Mouse (Mus musculus) cerebellum, adult 9-10 months (tissue): ENCODE results near the gene Bbs2.

ENCODE experiments used
- DNase-seq: peaks from one replicate; pipeline ENCODE4 v3.0.0; 2022

The Bbs2 gene

DNA sequence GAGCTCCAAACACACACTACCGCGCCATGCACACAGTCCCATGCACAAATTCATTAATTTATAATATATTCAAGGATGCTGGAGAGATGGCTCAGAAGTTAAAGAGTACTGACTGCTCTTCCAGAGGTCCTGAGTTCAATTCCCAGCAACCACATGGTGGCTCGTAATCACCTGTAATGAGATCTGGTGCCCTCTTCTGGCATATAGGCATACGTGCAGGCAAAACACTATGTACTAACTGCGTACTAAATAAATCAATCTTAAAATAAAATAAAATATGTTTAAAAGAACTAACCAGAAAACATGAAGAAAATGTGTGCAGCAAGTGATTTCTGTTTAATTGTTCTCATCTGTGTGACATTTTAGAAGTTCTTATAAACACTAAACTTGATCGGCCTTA, 4.4 kb downstream of the Bbs2 start:
- DNase-seq = no peak

DNA sequence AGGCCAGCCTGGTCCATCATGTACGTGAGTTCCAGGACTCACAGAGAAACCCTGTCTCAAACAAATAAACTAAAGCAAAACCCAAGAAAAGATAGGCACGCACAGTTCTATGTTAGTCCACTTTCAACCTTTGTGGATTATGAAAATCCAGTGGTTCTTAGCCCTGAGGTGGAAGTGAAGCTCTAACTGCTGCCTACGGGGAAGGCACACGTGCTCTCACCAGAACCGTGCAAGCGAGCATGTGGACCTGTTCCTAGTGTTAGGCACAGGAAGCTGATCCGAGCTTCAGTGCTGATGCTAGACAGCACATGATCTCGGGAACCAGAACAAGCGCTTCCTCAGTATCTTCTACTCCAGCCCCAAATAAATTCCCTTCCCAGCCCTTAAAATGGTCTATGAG, 5.9 kb downstream of the Bbs2 start:
- no peak for DNase-seq

DNA sequence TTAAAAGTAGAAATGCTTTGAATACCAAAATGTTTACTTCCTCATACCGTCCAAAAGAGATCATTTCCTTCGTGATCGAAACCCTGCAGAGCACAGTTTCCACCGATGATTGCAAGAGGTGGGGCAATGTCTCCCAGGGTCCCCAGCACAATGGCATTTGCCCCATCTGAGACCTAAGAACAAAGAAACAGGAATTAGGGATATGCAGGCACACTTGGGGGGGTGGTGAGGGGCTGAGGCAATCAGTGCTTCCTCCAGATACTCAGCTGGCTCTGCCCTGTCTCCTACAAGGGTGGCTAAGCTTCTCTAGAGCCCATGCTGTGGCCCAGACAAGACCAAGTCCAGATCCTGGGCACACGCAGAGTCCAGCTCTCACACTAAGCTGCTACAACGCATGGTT, 9.0 kb downstream of the Bbs2 start:
- DNase-seq = no peak

DNA sequence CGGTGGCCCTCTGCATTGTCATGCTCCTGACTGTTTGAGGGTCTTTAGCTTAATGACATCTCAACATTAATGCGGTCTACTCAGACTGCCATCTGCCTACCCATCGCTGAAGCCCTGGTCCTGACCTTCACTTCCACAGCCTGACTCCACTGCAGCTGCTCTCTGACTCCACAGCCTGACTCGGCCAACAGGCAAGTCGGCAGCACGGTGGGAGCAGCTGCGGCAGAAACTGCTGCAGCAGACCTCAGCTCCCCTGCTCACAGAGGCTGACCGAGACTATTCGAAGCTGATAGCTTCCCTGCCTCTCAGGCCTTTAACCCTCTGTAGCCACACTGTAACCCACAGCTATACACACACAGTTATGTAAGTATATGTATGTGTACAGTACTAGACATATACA, 10.8 kb downstream of the Bbs2 start:
- no peak for DNase-seq

DNA sequence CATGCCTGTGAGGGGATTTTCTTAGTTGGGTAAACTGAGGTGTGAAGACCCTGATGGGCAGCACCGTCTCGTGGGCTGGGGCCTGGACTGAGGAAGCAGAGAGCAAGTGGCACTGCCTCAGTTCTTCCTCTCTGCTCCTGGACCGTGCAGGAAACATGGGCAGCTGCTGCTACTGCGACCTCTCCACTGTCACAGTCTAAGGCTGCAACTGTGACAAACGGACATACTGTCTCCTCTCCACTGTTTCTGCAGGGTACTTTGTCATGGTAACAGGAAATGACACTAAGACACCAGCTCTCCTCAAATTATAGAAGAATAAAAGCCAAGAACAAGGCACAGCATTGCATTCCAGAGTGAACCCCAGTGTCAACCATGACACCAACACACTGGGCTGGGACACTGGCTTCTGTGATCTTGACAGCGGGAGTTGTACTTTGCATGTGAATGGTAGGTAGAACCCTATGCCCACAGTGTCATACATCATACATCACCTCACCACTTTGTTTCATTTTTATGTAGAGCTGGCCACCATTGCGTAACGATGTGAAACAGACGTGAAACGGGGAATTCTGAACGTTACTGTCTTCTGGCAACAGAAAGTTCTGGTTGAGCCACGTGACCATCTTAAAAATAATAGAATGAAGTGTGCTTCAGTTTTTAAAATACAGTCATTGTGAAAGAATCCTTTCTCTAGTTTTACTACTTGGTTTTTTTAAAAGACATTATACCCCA, 22.1 kb downstream of the Bbs2 start:
- no peak for DNase-seq

DNA sequence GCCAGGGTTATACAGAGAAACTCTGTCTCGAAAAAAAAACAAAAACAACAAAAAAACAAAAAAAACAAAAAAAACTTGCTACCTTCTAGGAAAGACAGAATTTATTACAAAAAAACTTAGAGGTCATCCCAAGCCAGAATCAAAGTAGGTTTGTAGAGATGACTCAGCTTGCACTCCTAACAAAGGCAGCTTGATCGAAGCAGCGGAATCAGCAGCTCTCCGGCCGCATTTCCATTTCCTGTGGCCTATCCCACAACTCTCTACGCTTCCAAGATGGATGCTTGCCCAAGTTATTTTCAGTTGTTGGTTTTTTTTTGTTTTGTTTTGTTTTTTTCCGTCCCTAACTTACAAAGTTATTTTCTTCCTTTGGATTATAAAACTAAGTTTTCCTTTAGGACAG, 29.9 kb downstream of the Bbs2 start:
- no peak for DNase-seq

DNA sequence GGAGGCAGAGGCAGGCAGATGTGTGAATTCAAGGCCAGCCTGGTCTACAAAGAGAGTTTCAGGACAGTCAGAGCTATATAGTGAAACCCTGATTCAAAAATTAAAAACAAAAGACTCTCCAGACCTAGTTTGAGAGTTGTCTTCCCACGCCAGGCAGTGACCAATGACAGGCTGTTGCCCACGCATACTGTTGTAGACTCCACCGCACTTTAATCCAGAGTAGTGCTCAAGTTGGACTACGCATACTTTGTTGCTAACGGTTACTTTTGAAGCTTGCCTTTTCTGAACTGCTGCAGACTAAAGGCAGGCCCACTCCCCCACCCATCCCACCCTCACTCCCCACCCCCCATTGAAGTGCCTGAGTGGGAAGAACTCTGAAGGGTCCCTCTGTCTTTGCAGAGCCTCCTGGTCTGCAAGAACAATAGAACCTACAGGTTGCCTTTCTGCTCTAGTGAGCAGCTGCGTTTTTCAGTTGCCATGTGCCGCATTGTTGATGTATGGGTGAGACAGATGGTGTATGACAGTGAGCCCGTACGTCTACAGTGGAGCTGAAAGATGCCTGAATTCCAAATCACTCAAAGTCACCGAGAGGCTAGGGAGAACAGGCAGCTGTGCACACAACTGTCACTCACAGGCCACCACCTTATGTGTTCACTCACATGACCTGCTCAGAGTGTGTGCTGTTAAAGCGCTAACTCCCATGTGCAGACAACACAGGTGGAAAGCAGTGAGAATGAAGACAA, 32.4 kb downstream of the Bbs2 start:
- DNase-seq = no peak

DNA sequence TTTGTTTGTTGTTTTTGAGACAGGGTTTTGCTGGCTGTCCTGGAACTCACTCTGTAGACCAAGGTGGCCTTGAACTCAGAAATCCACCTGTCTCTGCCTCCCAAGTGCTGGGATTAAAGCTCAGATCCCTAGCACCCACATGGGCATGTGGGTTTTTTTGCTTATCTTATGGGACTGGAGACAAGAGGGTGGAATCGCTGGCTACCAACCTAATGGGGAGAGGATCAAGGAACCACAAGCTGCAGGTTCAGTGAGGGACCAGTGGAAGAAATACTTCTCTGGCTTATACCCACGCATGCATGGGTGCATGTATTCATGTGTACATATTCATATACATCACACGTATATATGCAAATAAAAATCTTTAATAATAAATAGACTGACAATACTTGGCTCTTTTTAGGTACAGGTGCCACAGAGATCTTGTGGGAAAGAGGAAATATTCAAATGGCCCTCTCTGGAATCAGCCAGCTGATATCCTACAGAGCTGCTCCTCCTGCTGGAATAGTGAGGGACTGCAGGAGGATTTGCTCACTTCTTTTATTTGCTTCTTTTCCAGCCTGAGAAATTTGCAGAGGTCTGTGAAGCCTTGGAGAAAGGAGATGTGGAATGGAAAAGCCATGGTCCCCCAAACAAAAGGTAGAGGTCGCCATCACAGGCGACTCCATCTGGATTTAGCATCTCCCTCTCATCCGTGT, 41.4 kb downstream of the Bbs2 start:
- DNase-seq = peak; percentile 66

DNA sequence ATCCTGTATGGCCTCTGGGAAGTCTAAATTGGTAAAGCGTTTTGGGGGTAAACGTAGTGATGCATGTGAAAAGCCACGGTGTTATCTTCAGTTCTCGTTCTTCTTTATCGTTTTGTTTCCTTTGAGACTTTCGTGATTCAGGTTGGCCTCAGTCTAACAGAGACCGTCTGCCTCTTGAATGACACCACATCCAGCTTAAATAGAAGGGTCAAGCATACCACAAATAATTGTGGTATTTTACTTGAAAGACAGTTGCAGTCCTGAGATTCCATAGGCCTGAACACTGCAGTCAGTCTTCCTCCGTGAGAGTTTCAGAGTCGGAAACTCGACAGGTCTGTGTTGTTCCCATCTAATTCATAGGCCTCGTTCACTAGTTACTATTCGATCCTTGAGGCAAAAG, 46.0 kb downstream of the Bbs2 start:
- no peak for DNase-seq

DNA sequence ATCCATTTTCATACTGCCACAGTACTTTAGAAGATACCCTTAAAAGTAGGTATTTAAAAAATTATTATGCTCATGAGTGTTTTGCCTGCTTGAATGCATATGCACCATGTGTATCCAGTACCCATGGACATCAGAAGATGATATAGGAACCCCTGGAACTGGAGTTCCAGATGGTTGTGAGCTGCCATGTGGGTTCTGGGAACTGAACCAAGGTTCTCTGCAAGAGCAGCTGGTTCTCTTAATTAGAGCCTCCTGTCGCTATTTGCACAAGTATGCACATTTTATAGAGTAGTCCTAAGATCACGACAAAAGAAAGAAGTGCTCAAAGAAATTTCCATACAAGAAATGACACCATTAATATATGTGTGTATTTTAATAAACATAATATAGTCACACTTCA, 50.9 kb downstream of the Bbs2 start:
- DNase-seq = peak; percentile 32

DNA sequence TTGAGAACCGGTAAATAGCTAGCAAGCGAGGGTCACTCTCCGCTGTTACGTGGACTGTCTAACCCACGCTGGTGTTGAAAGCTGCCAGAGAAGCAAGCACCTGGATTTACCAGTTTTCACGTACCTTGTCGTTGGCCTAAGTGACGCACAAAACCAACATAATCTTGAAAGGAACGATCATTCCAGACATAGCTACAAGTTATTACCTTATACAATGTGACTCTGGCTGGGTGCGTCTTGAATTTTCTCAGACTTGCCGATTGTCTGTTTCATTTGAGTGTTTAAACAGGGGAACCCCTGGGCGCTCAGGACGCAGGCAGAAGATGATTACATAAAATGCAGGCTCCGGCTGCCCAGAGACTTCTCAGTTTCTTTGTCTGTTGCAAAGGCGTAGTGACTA, 60.9 kb downstream of the Bbs2 start:
- no peak for DNase-seq

DNA sequence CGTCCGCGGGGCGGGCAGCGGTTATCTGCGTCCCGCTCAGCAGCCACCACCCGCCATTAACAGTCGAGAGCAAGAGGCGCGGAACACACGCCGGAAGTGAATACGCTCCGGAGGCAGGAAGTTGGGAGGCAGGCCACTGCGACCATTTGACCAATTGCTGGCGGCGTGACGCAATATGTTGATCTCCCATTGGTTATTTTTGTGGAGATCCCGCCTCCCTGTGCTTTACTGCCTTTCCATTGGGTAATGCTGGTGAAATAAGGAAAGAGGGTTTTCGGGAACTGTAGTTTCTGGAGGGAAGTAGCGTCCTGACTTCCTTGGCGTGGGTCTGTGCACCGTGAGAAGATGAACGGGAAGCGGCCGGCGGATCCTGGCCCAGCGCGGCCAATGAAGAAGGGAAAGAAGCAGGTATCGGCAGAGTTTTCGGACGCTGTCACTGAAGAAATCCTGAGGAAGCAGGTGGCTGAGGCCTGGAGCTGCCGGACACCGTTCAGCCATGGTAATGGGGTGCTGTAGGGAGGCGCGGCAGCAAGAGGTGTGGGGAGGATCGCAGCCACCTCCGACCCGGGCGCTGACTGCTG, 61.7 kb downstream of the Bbs2 start, which contains the start of the genes Nudt21 and Ogfod1:
Gene Nudt21 (minus strand): TSS at position 88 of the 581 bp plus-strand sequence.
Gene Ogfod1 (plus strand): TSS at position 255 of the 581 bp plus-strand sequence.
- peak; percentile 98 for DNase-seq

DNA sequence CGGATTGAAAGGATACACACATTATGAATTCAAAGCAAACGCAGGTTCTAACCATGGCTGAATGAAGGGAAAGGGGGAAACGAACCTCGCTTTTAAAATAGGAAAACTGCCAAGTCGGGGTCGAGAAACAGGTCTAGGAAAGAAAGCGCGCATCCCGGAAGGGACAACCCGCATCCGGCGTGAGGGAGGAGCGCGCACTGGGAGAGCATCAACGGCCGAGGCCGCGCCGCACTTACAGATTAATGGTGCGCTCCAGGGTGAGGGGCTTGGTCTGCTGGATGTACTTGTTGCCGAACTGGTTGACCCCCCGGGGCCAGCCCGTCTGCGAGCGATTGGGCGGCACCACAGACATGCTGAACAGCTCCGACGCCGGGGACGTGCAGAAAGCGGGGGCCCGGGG, 62.2 kb downstream of the Bbs2 start:
- DNase-seq = peak; percentile 79

DNA sequence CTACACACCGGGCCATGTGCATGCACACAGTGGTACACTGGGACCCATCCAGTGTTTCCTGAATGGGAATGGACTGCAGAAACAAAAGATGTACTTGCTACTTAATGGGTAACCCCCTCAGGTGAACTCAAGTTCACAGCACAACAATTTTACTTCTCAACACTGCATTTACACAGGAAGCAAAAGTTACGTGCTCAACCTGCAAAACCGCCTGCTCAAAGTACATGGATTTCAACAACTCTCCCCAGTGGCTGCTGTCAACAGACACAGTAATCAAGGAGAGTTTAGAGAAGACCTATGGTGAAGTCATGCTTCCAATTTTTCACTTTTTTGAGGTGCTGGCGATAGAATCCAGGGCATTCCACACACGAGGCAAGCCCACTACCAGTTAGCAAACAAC, 63.5 kb downstream of the Bbs2 start:
- DNase-seq = no peak

DNA sequence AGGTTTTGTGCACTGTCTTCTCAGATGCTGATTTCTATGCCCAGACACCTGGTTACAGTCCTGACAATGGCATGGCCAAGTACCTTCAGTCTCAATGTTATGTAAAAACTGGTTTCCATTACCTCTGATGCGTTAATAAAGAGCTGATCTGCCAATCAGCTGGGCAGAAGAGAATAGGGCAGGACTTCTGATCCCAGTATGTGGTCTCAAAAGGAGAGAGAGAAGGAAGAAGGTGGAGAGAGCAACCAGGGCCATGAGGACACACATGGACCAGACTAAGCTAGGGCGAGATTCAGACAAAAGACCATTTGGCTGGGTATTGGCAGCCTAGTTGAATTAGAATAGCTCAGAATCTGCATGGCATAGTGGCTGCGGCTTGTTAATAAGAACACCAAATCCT, 65.1 kb downstream of the Bbs2 start:
- no peak for DNase-seq

DNA sequence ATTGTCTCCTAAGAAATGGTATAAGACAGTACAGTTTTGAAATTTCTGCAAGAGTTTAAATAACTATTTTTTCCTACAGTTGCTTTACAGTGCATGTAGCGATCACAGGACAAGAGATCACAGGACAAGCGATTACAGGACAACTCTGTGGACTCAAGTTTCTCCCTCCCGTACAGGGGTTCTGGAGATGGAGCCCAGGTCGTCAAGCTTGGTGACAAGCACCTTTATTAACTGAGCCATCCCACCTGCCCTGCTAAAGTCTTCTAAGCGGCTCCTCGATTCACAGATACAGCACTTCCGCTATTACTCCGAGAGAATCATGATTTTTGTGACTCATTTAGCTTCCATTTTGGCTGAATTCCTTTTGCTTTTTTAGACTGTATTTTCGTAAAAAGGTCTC, 69.0 kb downstream of the Bbs2 start:
- DNase-seq = no peak

DNA sequence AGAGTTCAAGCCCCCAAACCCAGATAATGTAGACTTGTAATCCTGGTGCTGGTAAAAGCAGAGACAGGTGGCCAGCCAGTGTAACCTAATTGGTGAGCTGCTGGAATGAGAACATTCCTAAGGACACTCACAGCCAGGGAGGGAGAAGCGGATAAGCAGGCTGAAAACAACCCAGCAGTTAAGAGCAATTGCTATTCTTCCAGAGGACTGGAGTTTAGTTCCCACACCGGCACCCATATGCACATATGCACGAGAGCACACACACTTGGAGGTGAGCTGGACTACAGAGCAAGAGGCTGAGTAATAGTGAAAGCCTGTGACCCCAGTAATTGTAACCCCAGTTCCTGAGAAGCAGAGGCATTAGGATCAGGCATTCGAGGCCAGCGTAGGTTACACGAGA, 74.8 kb downstream of the Bbs2 start:
- no peak for DNase-seq
